17 mouse cellular contexts compared by ENCODE assay signal in the genomic region with DNA sequence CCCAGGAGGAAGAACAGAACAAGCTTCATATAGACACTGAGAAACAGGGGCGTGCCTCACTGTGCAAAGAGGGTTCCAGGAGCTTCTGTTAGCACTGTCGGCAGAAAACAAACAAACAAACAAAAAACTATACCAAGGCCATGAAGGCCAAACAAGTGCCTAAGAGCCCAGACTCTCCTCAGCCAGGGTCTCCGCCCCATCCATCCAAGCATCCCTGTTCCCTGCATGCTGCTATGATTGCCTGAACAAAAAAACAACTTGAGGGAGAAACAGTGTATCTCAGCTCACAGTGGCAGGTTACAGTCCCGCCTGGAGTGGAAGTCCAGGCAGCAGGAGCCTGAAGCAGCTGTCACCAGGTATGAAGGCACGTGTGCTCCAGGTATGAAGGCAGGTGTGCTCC.
"Had no signal": no experiment of that assay in that cellular context is flagged by ENCODE, and none has a peak within 500 bp of the region (broad histone marks: within the 10 kb centered on the region; RNA-seq: fewer than 3 reads in every experiment).

No protein-coding gene starts in this region.

- H3K4me3 ChIP-seq: limb, embryonic 10.5 days; liver, embryonic 15.5 days; lung, embryonic 15.5 days; myocyte; neural tube, embryonic 15.5 days had no signal

- DNase-seq: kidney, adult 9 months; kidney, postnatal 36 days; lung, postnatal 14 days; midbrain, embryonic 14.5 days; right cerebral cortex, adult 18-20 months; right cerebral cortex, postnatal 4 days; spleen, adult 18-20 months; thymus, adult 18-20 months; thymus, postnatal 4 days had no signal

- H3K36me3 ChIP-seq: limb, embryonic 10.5 days; liver, embryonic 15.5 days; lung, embryonic 15.5 days; neural tube, embryonic 15.5 days had no signal

- H3K4me2 ChIP-seq: liver, embryonic 11.5 days; liver, embryonic 15.5 days; lung, embryonic 15.5 days; neural tube, embryonic 15.5 days had no signal

- H3K9me3 ChIP-seq: limb, embryonic 10.5 days; liver, embryonic 15.5 days; lung, embryonic 15.5 days; neural tube, embryonic 15.5 days had no signal

- H3K9ac ChIP-seq: liver, embryonic 15.5 days; lung, embryonic 15.5 days; neural tube, embryonic 15.5 days had no signal

- H3K27ac ChIP-seq: kidney, postnatal 0 days; limb, embryonic 10.5 days; liver, embryonic 15.5 days; lung, embryonic 15.5 days; macrophage; neural tube, embryonic 15.5 days had no signal

- H3K4me1 ChIP-seq: liver, embryonic 15.5 days; lung, embryonic 15.5 days had no signal
